ENCODE assay signal across 24 mouse cellular contexts in genomic region chr5:140425016-140425783, GRCm38 (mm10). TPM values are rescaled to one million over a fixed set of nuclear protein-coding genes. Genes with fewer than 3 reads are reported as not detected.
"Had no signal": no experiment of that assay in that cellular context is flagged by ENCODE, and none has a peak within 500 bp of the region (broad histone marks: within the 10 kb centered on the region; RNA-seq: fewer than 3 reads in every experiment).

No protein-coding gene starts in this region.

- ATAC-seq: intestine, embryonic 15.5 days; liver, embryonic 12.5 days; midbrain, embryonic 13.5 days; midbrain, embryonic 16.5 days had no signal

- DNase-seq: kidney, adult 18-20 months; kidney, adult 9 months; kidney, postnatal 14 days; kidney, postnatal 4 days; layer of hippocampus, adult 9-11 months; liver; lung, embryonic 14.5 days; retina, postnatal 1 day; right cerebral cortex, postnatal 25 days; spleen, adult 18-20 months; thymus, postnatal 25 days had no signal

- H3K27ac ChIP-seq: intestine, embryonic 15.5 days; layer of hippocampus, adult 2 months; limb, embryonic 10.5 days; limb, embryonic 13.5 days; liver, embryonic 12.5 days; liver, embryonic 15.5 days; midbrain, embryonic 13.5 days; neural tube, embryonic 13.5 days; stomach, embryonic 15.5 days had no signal

- H3K9me3 ChIP-seq: intestine, embryonic 15.5 days; limb, embryonic 10.5 days; limb, embryonic 13.5 days; liver, embryonic 12.5 days; liver, embryonic 15.5 days; midbrain, embryonic 13.5 days; neural tube, embryonic 13.5 days; stomach, embryonic 15.5 days had no signal

- H3K9ac ChIP-seq: intestine, embryonic 15.5 days; limb, embryonic 13.5 days; liver, embryonic 12.5 days; liver, embryonic 15.5 days; lung, embryonic 14.5 days; midbrain, embryonic 13.5 days; neural tube, embryonic 13.5 days; stomach, embryonic 15.5 days had no signal

- H3K4me2 ChIP-seq: intestine, embryonic 15.5 days; limb, embryonic 13.5 days; liver, embryonic 12.5 days; liver, embryonic 15.5 days; lung, embryonic 14.5 days; midbrain, embryonic 13.5 days; neural tube, embryonic 13.5 days; stomach, embryonic 15.5 days had no signal

- H3K27me3 ChIP-seq: intestine, embryonic 15.5 days; limb, embryonic 13.5 days; liver, embryonic 12.5 days; liver, embryonic 15.5 days; midbrain, embryonic 13.5 days; neural tube, embryonic 13.5 days; stomach, embryonic 15.5 days had no signal

- H3K4me3 ChIP-seq: intestine, embryonic 15.5 days; layer of hippocampus, adult 2 months; limb, embryonic 10.5 days; limb, embryonic 13.5 days; liver, embryonic 12.5 days; liver, embryonic 15.5 days; midbrain, embryonic 13.5 days; myocyte; neural tube, embryonic 13.5 days; stomach, embryonic 15.5 days had no signal

RNA-seq across cellular contexts. Expression of gene Gm4869, which starts 20.2 kb away (rescaled TPM):
- polyA plus RNA-seq: intestine, embryonic 15.5 days; kidney, embryonic 16.5 days; limb, embryonic 10.5 days; limb, embryonic 13.5 days; liver, embryonic 12.5 days; liver, embryonic 15.5 days; lung, embryonic 14.5 days; midbrain, embryonic 13.5 days; midbrain, embryonic 16.5 days; neural tube, embryonic 13.5 days; stomach, embryonic 15.5 days; thymus, postnatal 0 days had no signal
